Mouse (Mus musculus) T-helper 1 cell (primary cell): ENCODE data around the gene Zfp42.

Experiments
- in situ Hi-C: fragments of 300-600 bp; cut with MboI, MseI; formaldehyde crosslinking; loops from one replicate; pipeline ENCODE4 v1.15.1; 2025; ENCODE audit warnings: high pct_unique_total_duplicates

The Zfp42 gene

GRCm38 (mm10) chr8:43255695-43256094 lies 51.1 kb downstream of the Zfp42 start:
- in situ Hi-C loops, result no loop called here

- in situ Hi-C loops, result no loop called here
These were observed 55.1 kb downstream of the Zfp42 start for GRCm38 (mm10) chr8:43251653-43252052.

GRCm38 (mm10) chr8:43248707-43249106 lies 58.1 kb downstream of the Zfp42 start:
- in situ Hi-C loops, result no loop called here
